Mouse (Mus musculus): ENCODE measurements around the gene Prss50. TPM values are rescaled to one million over a fixed set of nuclear protein-coding genes. Genes with fewer than 3 reads are reported as not detected.

Gene Prss50
- polyA plus RNA-seq, 1 experiment from 2014 or later = 0.45 TPM

GRCm38 (mm10) chr9:110895507-110895906 lies 37.7 kb downstream of the Prss50 start:
- no peak overlapping the region for H3K4me3 ChIP-seq

GRCm38 (mm10) chr9:110895994-110896393 lies 38.2 kb downstream of the Prss50 start:
- Histone ChIP-seq H3K4me1 (peaks cover 48% of the 10 kb centered on the region), H3K27ac (peak overlapping the region; percentile 52; the same call in 1 of the 2 replicates), H3K4me3 (peak overlapping the region; percentile 36), H3K27me3 (ENCODE audit: insufficient read depth, poor library complexity, severe bottlenecking) (peaks cover 53% of the 10 kb centered on the region), H3K9me3 (no peaks in the 10 kb centered on the region), H3K36me3 (no peaks in the 10 kb centered on the region)
- 18% methylated on average over 7 of the region's 7 CpGs for WGBS
- DNase-seq (ENCODE audit: low spot score) = no peak

More at GRCm38 (mm10) chr9:110895507-110895906, 37.7 kb downstream of the Prss50 start:
- no peaks in the 10 kb centered on the region for H3K36me3 ChIP-seq
- WGBS = 42% methylated on average over 5 of the region's 5 CpGs
- H3K4me1 ChIP-seq = peaks cover 52% of the 10 kb centered on the region
- no peaks in the 10 kb centered on the region for H3K9me3 ChIP-seq
- peaks cover 57% of the 10 kb centered on the region for H3K27me3 ChIP-seq (ENCODE audit: insufficient read depth, poor library complexity, severe bottlenecking)
- no peak for DNase-seq (ENCODE audit: low spot score)
- H3K27ac ChIP-seq = no peak overlapping the region; the same call in 1 of the 2 replicates

GRCm38 (mm10) chr9:110896595-110896994 lies 38.8 kb downstream of the Prss50 start:
- H3K9me3 ChIP-seq = no peaks in the 10 kb centered on the region
- 12% methylated on average over 6 of the region's 6 CpGs for WGBS
- no peaks in the 10 kb centered on the region for H3K36me3 ChIP-seq
- peak overlapping the region; percentile 36 for H3K4me3 ChIP-seq
- no peak for DNase-seq (ENCODE audit: low spot score)
- H3K27ac ChIP-seq = peak overlapping the region; percentile 52; the same call in 1 of the 2 replicates
- peaks cover 50% of the 10 kb centered on the region for H3K27me3 ChIP-seq (ENCODE audit: insufficient read depth, poor library complexity, severe bottlenecking)
- peaks cover 48% of the 10 kb centered on the region for H3K4me1 ChIP-seq

GRCm38 (mm10) chr9:110899451-110900008 lies 41.8 kb downstream of the Prss50 start:
- Histone ChIP-seq H3K27me3 (ENCODE audit: insufficient read depth, poor library complexity, severe bottlenecking) (peaks cover 32% of the 10 kb centered on the region), H3K4me3 (no peak overlapping the region), H3K9me3 (no peaks in the 10 kb centered on the region), H3K4me1 (peaks cover 36% of the 10 kb centered on the region), H3K36me3 (no peaks in the 10 kb centered on the region), H3K27ac (0 out of 2 replicates have a peak overlapping the region, but pooled peaks have one; percentile 1)
- 45% methylated on average over 10 of the region's 10 CpGs for WGBS
- no peak for DNase-seq (ENCODE audit: low spot score)

- no peak for DNase-seq (ENCODE audit: low spot score)
- 87% methylated on average over 6 of the region's 6 CpGs for WGBS
- Histone ChIP-seq H3K36me3 (no peaks in the 10 kb centered on the region), H3K4me3 (no peak overlapping the region), H3K27me3 (ENCODE audit: insufficient read depth, poor library complexity, severe bottlenecking) (0 out of 2 replicates have a peak, but pooled peaks cover 19% of the 10 kb centered on the region), H3K27ac (no peak overlapping the region), H3K4me1 (peaks cover 27% of the 10 kb centered on the region), H3K9me3 (no peaks in the 10 kb centered on the region)
These were observed 43.4 kb downstream of the Prss50 start for GRCm38 (mm10) chr9:110901204-110901603.

GRCm38 (mm10) chr9:110902271-110902670 lies 44.5 kb downstream of the Prss50 start:
- H3K4me3 ChIP-seq = no peak overlapping the region
- H3K27ac ChIP-seq = no peak overlapping the region
- H3K9me3 ChIP-seq = no peaks in the 10 kb centered on the region
- DNase-seq (ENCODE audit: low spot score) = no peak
- no peaks in the 10 kb centered on the region for H3K36me3 ChIP-seq
- H3K27me3 ChIP-seq (ENCODE audit: insufficient read depth, poor library complexity, severe bottlenecking) = 0 out of 2 replicates have a peak, but pooled peaks cover 9% of the 10 kb centered on the region
- 83% methylated on average over 4 of the region's 4 CpGs for WGBS
- H3K4me1 ChIP-seq = peaks cover 17% of the 10 kb centered on the region

- no peak for DNase-seq (ENCODE audit: low spot score)
- Histone ChIP-seq H3K4me1 (no peaks in the 10 kb centered on the region), H3K9me3 (no peaks in the 10 kb centered on the region), H3K27ac (no peak overlapping the region), H3K36me3 (no peaks in the 10 kb centered on the region), H3K27me3 (ENCODE audit: insufficient read depth, poor library complexity, severe bottlenecking) (peaks cover 12% of the 10 kb centered on the region; the same call in 1 of the 2 replicates), H3K4me3 (no peak overlapping the region)
- 90% methylated on average over 11 of the region's 11 CpGs for WGBS
These were observed 49.6 kb downstream of the Prss50 start for GRCm38 (mm10) chr9:110907201-110907837.

GRCm38 (mm10) chr9:110907838-110908630 lies 50.3 kb downstream of the Prss50 start:
- Histone ChIP-seq H3K4me1 (no peaks in the 10 kb centered on the region), H3K9me3 (no peaks in the 10 kb centered on the region), H3K36me3 (no peaks in the 10 kb centered on the region), H3K27ac (no peak overlapping the region), H3K27me3 (ENCODE audit: insufficient read depth, poor library complexity, severe bottlenecking) (peaks cover 14% of the 10 kb centered on the region; the same call in 1 of the 2 replicates), H3K4me3 (no peak overlapping the region)
- DNase-seq (ENCODE audit: low spot score) = no peak
- 72% methylated on average over 4 of the region's 4 CpGs for WGBS

GRCm38 (mm10) chr9:110908631-110909016 lies 50.9 kb downstream of the Prss50 start:
- 78% methylated on average over 3 of the region's 3 CpGs for WGBS
- Histone ChIP-seq H3K36me3 (no peaks in the 10 kb centered on the region), H3K27me3 (ENCODE audit: insufficient read depth, poor library complexity, severe bottlenecking) (peaks cover 14% of the 10 kb centered on the region; the same call in 1 of the 2 replicates), H3K4me3 (no peak overlapping the region), H3K9me3 (no peaks in the 10 kb centered on the region), H3K4me1 (no peaks in the 10 kb centered on the region), H3K27ac (no peak overlapping the region)
- DNase-seq (ENCODE audit: low spot score) = no peak

GRCm38 (mm10) chr9:110909371-110909967 lies 51.7 kb downstream of the Prss50 start:
- WGBS = 80% methylated on average over 6 of the region's 6 CpGs
- Histone ChIP-seq H3K36me3 (no peaks in the 10 kb centered on the region), H3K27me3 (ENCODE audit: insufficient read depth, poor library complexity, severe bottlenecking) (peaks cover 14% of the 10 kb centered on the region; the same call in 1 of the 2 replicates), H3K4me3 (no peak overlapping the region), H3K4me1 (no peaks in the 10 kb centered on the region), H3K9me3 (no peaks in the 10 kb centered on the region), H3K27ac (no peak overlapping the region)
- no peak for DNase-seq (ENCODE audit: low spot score)
